Mouse (Mus musculus) CH12.LX (cell line): ENCODE results near the gene Jup. TPM values are rescaled to one million over a fixed set of nuclear protein-coding genes. Genes with fewer than 3 reads are reported as not detected.

Source experiments
- DNase-seq: peaks from one replicate; pipeline ENCODE4 v3.0.0-alpha.2; 2013; ENCODE audit errors: extremely low read depth
- H3K27ac ChIP-seq: 2 replicates; pipeline ENCODE4 v1.5.1; 2012; ENCODE audit warnings: low read depth, mild to moderate bottlenecking, control low read depth, moderate library complexity; ENCODE audit not compliant: insufficient read depth
- H3K27me3 ChIP-seq: replicated peaks from 2 replicates; pipeline ENCODE3; 2012; ENCODE audit warnings: inconsistent platforms
- H3K36me3 ChIP-seq, 2 experiments: replicated peaks in 1 of 2; 2 replicates each; pipeline versions ENCODE3 to v1.6.1; 2012; ENCODE audit warnings: inconsistent platforms in 1 of 2, low read length in 1 of 2, mild to moderate bottlenecking in 1 of 2, mixed read lengths in 1 of 2, moderate library complexity in 1 of 2; ENCODE audit not compliant: control insufficient read depth in 1 of 2, insufficient read depth in 1 of 2
- H3K4me1 ChIP-seq, 2 experiments: 2 replicates each; pipeline ENCODE4 v1.6.1; 2012; ENCODE audit warnings: inconsistent platforms in 1 of 2, moderate library complexity in 1 of 2; ENCODE audit not compliant: insufficient read depth in 2 of 2, control insufficient read depth in 1 of 2
- H3K4me2 ChIP-seq: 2 replicates; pipeline ENCODE4 v1.6.1; 2012; ENCODE audit warnings: low read depth, mild to moderate bottlenecking, control low read depth; ENCODE audit not compliant: poor library complexity, insufficient read depth, severe bottlenecking
- H3K4me3 ChIP-seq, 3 experiments: fragments of 150-350 bp in 1 of 3; sonication (generic) in 1 of 3; replicated peaks in 1 of 3; 2 replicates each; pipeline versions ENCODE3 to v1.5.1; 2011 to 2012; ENCODE audit warnings: low read depth in 2 of 3, low read length in 2 of 3, mild to moderate bottlenecking in 2 of 3, moderate library complexity in 2 of 3, control low read depth in 1 of 3, improper control_type of control experiment in 1 of 3, inconsistent platforms in 1 of 3, mixed read lengths in 1 of 3; ENCODE audit not compliant: poor library complexity in 1 of 3
- H3K79me2 ChIP-seq: replicated peaks from 2 replicates; pipeline ENCODE4 v1.6.1; 2012; ENCODE audit warnings: mild to moderate bottlenecking, moderate library complexity; ENCODE audit not compliant: control insufficient read depth, poor library complexity, insufficient read depth, severe bottlenecking; ENCODE audit errors: extremely low read depth
- H3K9ac ChIP-seq: 2 replicates; pipeline ENCODE4 v1.6.1; 2012; ENCODE audit warnings: low read depth, mild to moderate bottlenecking, control low read depth, moderate library complexity; ENCODE audit not compliant: insufficient read depth
- H3K9me3 ChIP-seq: replicated peaks from 2 replicates; pipeline ENCODE3; 2012; ENCODE audit warnings: low read length, inconsistent platforms, mixed read lengths
- BHLHE40 ChIP-seq: IDR thresholded peaks from 2 replicates; pipeline ENCODE4 v1.6.1; 2011; ENCODE audit warnings: mild to moderate bottlenecking, low read depth, low read length, improper control_type of control experiment
- CTCF ChIP-seq, 2 experiments: IDR thresholded peaks in 1 of 2; conservative IDR thresholded peaks in 1 of 2; 2 replicates each; pipeline ENCODE4 v1.5.1; 2011 to 2012; ENCODE audit warnings: low read depth in 2 of 2, low read length in 2 of 2, improper control_type of control experiment in 1 of 2, inconsistent platforms in 1 of 2, mild to moderate bottlenecking in 1 of 2, moderate library complexity in 1 of 2
- EP300 ChIP-seq: IDR thresholded peaks from 2 replicates; pipeline ENCODE4 v1.6.1; 2011; ENCODE audit warnings: low read length, improper control_type of control experiment
- GABPA ChIP-seq: IDR thresholded peaks from 2 replicates; pipeline ENCODE4 v1.6.1; 2012; ENCODE audit warnings: low read depth, low read length, improper control_type of control experiment, inconsistent platforms; ENCODE audit not compliant: insufficient replicate concordance
- HCFC1 ChIP-seq: IDR thresholded peaks from 2 replicates; pipeline ENCODE4 v1.6.1; 2012; ENCODE audit warnings: low read depth, mild to moderate bottlenecking, inconsistent platforms, low read length, improper control_type of control experiment
- IRF4 ChIP-seq: IDR thresholded peaks from 2 replicates; pipeline ENCODE4 v1.6.1; 2014; ENCODE audit warnings: low read depth, mild to moderate bottlenecking, inconsistent platforms, low read length, improper control_type of control experiment
- JUN ChIP-seq: IDR thresholded peaks from 2 replicates; pipeline ENCODE4 v1.6.1; 2011; ENCODE audit warnings: low read depth, mild to moderate bottlenecking, low read length, improper control_type of control experiment, moderate library complexity; ENCODE audit not compliant: insufficient read depth
- JUND ChIP-seq: conservative IDR thresholded peaks from 2 replicates; pipeline ENCODE4 v1.6.1; 2011; ENCODE audit warnings: low read depth, low read length, improper control_type of control experiment
- MAFK ChIP-seq: IDR thresholded peaks from 2 replicates; pipeline ENCODE4 v1.6.1; 2011; ENCODE audit warnings: low read length, improper control_type of control experiment; ENCODE audit not compliant: insufficient replicate concordance
- MAX ChIP-seq: IDR thresholded peaks from 2 replicates; pipeline ENCODE4 v1.6.1; 2011; ENCODE audit warnings: low read length, improper control_type of control experiment
- MAZ ChIP-seq: IDR thresholded peaks from 2 replicates; pipeline ENCODE4 v1.6.1; 2012; ENCODE audit warnings: low read depth, mild to moderate bottlenecking, inconsistent platforms, low read length, improper control_type of control experiment, moderate library complexity
- RAD21 ChIP-seq: IDR thresholded peaks from 2 replicates; pipeline ENCODE4 v1.6.1; 2011; ENCODE audit warnings: low read depth, mild to moderate bottlenecking, low read length, improper control_type of control experiment, moderate library complexity
- SIN3A ChIP-seq: IDR thresholded peaks from 2 replicates; pipeline ENCODE4 v1.6.1; 2012; ENCODE audit warnings: low read length, improper control_type of control experiment, inconsistent platforms
- SMC3 ChIP-seq: IDR thresholded peaks from 2 replicates; pipeline ENCODE4 v1.6.1; 2011; ENCODE audit warnings: low read depth, low read length, improper control_type of control experiment
- TBP ChIP-seq: conservative IDR thresholded peaks from 2 replicates; pipeline ENCODE4 v1.6.1; 2011; ENCODE audit warnings: low read depth, low read length, improper control_type of control experiment
- UBTF ChIP-seq: IDR thresholded peaks from 2 replicates; pipeline ENCODE4 v1.6.1; 2012; ENCODE audit warnings: low read depth, mild to moderate bottlenecking, inconsistent platforms, low read length, improper control_type of control experiment, moderate library complexity
- ZC3H11A ChIP-seq: IDR thresholded peaks from 2 replicates; pipeline ENCODE4 v1.6.1; 2012; ENCODE audit warnings: low read depth, mild to moderate bottlenecking, inconsistent platforms, low read length, improper control_type of control experiment
- ZKSCAN1 ChIP-seq: IDR thresholded peaks from 2 replicates; pipeline ENCODE4 v1.6.1; 2012; ENCODE audit warnings: low read depth, inconsistent platforms, low read length, improper control_type of control experiment, borderline replicate concordance
- ZMIZ1 ChIP-seq: IDR thresholded peaks from 2 replicates; pipeline ENCODE4 v1.6.1; 2012; ENCODE audit warnings: low read depth, mild to moderate bottlenecking, inconsistent platforms, low read length, improper control_type of control experiment
- dilution Hi-C: fragments of 300-500 bp; cut with MboI; formaldehyde crosslinking; loops from 2 replicates; pipeline ENCODE4 v1.14.3; 2020; ENCODE audit warnings: low sequenced_read_pairs; ENCODE audit not compliant: extremely low pct_unique_long_range_greater_than_20kb, extremely low pct_ligation_motif_present
- in situ Hi-C: fragments of 300-500 bp; cut with MboI; formaldehyde crosslinking; loops from 3 replicates; pipeline ENCODE4 v1.14.3; 2019; ENCODE audit warnings: low sequenced_read_pairs, low pct_ligation_motif_present, low pct_unique_long_range_greater_than_20kb, mixed read lengths
- polyA plus RNA-seq: library from polyadenylated mRNA; unstranded; fragments of >175 nt; gene quantifications from 2 replicates; pipeline ENCODE4 v1.2.1, GENCODE M21; 2012; ENCODE audit warnings: low read depth; ENCODE audit not compliant: insufficient read length
- total RNA-seq, 2 experiments: library from RNA; depleted of rRNA; stranded (reverse); fragments of 300-350 nt in 1 of 2; fragments of >200 nt in 1 of 2; gene quantifications; 2 replicates each; pipeline ENCODE4 v1.2.3; 2012 to 2014

Gene Jup
- total and polyA plus RNA-seq, 3 experiments, result 0.68 to 1.4 (median 1.1) TPM

DNA sequence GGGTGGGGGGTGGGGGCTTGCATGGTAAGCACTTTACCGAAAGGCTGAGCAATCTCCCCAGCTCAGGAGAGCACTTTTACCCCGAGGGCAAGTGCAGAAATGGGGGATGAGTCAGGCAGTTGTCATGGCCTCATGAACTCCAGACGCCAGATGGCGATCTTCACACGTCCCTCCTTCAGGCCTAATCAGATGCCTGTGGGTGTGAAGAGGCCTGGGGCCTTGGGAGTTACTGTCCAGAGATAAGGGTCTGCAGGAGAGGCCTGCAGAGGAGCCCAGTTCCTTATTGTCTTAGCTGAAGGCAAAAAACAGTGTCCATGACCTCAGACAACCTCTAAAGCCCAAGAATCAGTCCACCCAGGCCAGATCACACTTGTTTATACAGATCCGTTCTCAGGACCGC, 28.3 kb upstream of the Jup start:
- H3K4me1 ChIP-seq, result peaks cover 2 to 10% of the 10 kb centered on the region in 2 experiments; a peak in 2 of 4 replicates
- no peaks in the 10 kb centered on the region for H3K79me2 ChIP-seq
- H3K36me3 ChIP-seq, result peaks cover 12 to 31% of the 10 kb centered on the region in 2 experiments
- in situ Hi-C loops (loop anchor here (5.0 kb wide), 1 partner anchor 46 kb away; the partner anchor contains the start of gene Klhl11), dilution Hi-C loops (no loop called here)
- TF ChIP-seq UBTF (no peak), JUND (no peak), ZC3H11A (peak; percentile 2; the same call in 1 of the 2 replicates), RAD21 (peak; percentile 88), TBP (no peak), MAZ (no peak), CTCF (conservative IDR thresholded peaks at IDR 0.05 in 1 of 2, IDR thresholded peaks at IDR 0.05 in 1 of 2; ENCODE audit: low read depth in 2 of 2, low read length in 2 of 2) (peak; percentile 40 to 89), SMC3 (peak; percentile 79), MAX (no peak), GABPA (no peak)
- peaks cover 2% of the 10 kb centered on the region for H3K27me3 ChIP-seq
- H3K4me3 ChIP-seq, result no peak overlapping the region
- no peaks in the 10 kb centered on the region for H3K9me3 ChIP-seq
- no peak overlapping the region for H3K27ac ChIP-seq
- DNase-seq, result peak; percentile 77
- no peak overlapping the region for H3K9ac ChIP-seq
- no peak overlapping the region for H3K4me2 ChIP-seq

DNA sequence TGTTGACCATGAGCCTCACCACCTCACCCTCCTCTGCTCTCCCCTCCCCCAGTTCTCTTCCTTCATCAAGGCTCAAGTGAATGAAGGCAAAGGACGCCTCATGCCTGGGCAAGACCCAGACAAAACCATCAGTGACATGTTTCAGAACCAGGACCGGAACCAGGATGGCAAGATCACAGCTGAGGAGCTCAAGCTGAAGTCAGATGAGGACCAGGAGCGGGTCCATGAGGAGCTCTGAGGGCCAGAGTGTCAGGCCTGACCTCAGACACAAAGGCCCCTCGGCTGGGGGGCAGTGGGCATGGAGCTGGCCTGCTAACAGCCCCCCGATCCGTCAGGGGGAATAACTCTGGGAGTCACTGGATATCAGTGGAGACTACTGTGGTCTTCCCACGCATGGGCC, 26.3 kb upstream of the Jup start:
- H3K4me2 ChIP-seq, result no peak overlapping the region
- in situ Hi-C loops, result loop anchor here (5.0 kb wide), 1 partner anchor 283 kb away; no protein-coding TSS in a partner anchor

More for the DNA sequence above, 26.3 kb upstream of the Jup start:
- TF ChIP-seq MAZ (no peak), ZMIZ1 (no peak), MAFK (no peak), JUND (no peak), HCFC1 (no peak), BHLHE40 (no peak), JUN (no peak), ZKSCAN1 (no peak), IRF4 (no peak), EP300 (no peak), SIN3A (no peak)
- H3K27ac ChIP-seq, result no peak overlapping the region
- H3K27me3 ChIP-seq, result peaks cover 4% of the 10 kb centered on the region
- dilution Hi-C loops, result no loop called here
- H3K9me3 ChIP-seq, result no peaks in the 10 kb centered on the region
- no peak overlapping the region for H3K9ac ChIP-seq
- H3K79me2 ChIP-seq, result no peaks in the 10 kb centered on the region
- H3K36me3 ChIP-seq, result peaks cover 0 to 12% of the 10 kb centered on the region in 2 experiments
- peaks cover 2 to 10% of the 10 kb centered on the region in 2 experiments; a peak in 2 of 4 replicates for H3K4me1 ChIP-seq
- no peak for DNase-seq
- no peak overlapping the region for H3K4me3 ChIP-seq
